Mouse (Mus musculus) right cerebral cortex, postnatal 14 days (tissue): Measurements from ENCODE around the gene Rbpj.

ENCODE experiments used
- DNase-seq: peaks from one replicate; pipeline ENCODE4 v3.0.0; 2022

Rbpj gene

DNA sequence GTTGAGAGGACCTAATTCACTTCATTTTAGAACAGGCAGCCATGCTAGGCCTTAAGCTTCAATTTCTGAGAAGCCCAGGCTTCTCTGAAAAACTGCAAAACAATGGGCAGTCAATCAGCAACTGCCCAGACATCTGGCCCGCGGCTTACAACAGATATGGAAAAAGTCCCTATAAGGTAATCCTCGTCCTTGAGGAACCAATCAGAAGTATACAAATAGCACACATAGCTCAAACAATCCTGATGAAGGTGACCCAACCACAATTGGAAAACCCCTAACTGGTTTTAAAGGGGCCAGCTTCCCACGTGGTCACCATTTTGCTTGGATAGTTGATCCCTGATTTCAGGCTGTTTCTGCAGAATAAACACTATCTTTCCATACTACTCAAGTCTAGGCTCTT, 89.0 kb downstream of the Rbpj start:
- DNase-seq: no peak

DNA sequence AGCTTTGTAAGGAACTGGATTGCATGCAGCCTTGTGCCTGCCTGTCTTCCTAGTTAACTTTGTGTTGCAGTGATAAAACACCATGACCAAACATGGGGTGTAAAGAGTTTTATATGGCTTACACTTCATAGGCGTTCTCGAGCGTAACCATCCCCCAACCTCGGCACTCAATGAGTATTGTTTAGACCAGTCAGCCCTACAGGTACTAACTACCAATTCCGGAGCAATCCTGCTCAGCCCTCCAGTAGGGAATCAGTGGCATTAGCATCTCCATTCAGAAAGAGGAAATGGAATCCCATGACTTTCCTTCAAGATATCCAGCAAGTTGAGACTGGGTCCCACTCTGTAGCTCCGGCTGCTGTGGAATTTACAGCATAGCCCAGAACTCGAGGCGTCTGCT, 89.5 kb downstream of the Rbpj start:
- no peak for DNase-seq

DNA sequence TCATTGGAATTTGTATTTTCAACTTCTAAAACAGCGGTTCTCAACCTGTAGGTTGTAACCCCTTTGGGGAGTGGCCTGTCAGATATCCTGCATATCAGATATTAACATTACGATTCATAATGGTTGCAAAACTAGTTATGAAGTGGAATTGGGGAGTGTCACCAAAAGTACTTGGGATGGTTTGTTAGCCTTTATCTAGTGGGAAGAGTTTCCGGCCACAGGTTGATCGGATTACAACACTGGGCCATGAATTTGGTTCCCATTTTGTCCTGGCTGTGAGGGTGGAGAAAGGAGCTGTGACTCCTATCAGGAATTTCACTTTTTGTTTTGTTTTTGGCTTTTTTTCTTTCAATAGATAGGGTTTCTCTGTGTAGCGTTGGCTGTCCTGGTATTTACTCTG, 90.0 kb downstream of the Rbpj start:
- no peak for DNase-seq

DNA sequence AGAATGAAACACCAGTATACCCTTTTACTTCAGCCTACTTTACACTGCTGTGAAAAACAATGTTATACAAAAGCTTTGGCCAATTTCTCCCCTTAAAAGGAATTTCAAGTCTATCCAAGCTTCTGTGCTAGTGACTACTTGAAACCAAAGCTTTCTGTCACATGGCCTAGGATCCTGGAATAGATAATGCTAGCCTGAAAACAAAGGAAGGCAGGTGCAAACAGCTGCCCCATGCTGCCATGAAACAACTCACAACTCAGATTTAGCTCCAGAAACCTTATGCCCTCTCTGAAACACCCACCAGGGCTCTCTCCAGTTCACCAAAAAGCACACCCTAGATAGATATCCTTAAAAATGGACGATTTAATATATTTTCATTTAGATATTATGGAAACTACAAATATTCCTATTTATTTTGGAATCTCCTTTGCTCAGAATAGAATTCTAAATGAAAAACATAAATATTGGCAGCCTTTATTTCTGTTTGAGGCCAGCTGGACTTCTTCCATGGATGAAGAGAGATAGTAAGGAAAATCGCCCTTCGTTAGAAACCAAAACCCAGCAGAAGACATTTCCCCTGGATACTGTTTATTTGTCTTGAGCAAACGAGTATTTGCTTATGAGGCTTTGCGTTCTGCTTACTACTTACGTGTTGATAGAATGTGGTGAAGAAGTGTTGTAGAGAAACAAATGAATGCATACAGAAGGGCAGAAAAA, 91.8 kb downstream of the Rbpj start:
- DNase-seq: no peak

DNA sequence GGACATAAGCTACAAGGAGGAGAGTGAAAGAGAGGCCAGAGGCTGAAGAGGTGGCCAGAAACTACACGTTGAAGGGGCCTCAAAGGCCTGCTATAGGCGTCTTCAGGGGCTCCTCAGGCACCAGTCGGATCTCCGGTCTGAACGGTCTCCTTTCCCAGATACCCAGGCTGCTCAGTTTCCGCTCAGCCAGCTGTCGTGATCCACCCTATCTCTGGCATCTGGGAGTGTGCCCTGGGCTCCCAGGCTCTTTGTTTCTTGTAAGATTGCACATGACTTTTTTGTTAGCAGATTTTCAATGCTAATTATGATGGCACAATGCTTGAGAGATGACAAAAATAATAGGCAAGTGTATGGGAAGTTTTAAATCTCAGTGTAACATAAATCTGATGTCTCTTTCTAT, 95.2 kb downstream of the Rbpj start:
- DNase-seq: no peak

DNA sequence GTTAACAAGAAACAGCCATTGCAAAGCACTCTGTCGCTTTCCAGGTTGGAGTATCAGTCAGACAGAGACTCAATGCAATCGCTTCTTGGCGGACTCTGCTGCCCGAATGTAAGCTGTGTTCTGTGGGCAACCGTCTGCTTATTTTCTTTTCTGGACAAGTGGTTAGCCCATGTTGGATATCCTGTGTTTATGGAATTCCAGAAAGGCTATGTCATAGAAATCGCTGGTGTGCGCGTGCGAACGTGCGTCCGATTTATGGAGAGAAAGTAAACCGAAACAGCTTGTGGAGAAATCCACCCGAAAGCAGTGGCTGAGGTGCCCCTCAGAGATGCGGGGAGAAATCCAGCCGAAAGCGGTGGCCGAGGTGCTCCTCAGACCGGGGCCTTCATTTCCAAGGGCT, 98.4 kb downstream of the Rbpj start:
- DNase-seq: no peak

DNA sequence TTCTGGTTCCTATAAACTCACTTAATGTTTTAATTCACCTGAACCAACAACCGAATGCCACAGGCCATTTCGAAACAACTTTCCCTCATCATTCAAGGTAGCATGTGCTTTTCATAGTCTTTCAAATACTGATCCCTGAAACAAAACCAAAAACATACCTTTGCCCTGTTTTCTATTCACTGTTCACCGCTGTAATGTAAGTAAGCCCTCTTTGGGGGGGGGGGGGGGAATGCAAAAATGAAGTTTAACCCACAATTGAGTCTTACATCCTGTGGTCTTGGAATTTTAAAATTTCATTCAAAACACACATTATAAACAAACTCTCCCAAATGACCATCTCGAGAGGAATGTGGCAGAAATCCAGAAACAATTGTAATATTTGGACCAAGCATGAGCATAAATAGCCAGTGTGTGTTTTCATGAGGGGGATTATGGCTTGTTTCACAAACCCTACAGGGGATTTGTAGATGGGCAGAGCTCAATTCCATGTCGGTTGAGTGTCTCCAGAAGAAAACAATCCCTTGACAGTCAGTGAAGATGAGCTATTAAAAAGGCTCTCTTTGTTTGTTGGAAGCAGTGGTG, 99.4 kb downstream of the Rbpj start:
- DNase-seq: no peak

DNA sequence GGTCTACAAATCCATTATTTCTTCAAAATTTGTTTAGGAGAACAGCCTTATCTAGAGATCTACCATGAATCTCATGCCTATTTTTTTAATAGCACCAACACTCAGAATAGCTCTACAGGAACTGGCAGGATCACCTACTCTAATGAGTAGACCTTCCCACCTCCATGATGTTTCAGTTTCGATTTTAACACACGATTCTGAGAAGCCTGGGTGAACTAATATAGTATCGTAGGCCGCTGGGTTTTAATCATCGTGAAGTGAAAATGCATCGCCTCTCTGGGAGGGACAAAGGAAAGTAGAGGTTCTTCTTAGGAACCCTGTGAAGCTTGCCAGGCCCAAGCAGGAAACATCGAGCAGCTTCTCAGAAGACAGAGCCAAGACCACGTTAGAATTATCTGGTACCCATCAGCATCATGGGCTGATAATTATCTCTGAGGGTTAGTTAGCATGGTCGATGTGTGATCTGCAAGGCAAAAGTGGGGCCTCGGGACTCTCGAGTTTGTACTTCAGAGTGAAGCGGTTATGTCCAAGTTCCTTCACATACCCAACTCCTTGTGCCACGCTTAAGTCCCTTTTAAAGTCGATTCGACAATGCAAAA, 100.6 kb downstream of the Rbpj start:
- no peak for DNase-seq

DNA sequence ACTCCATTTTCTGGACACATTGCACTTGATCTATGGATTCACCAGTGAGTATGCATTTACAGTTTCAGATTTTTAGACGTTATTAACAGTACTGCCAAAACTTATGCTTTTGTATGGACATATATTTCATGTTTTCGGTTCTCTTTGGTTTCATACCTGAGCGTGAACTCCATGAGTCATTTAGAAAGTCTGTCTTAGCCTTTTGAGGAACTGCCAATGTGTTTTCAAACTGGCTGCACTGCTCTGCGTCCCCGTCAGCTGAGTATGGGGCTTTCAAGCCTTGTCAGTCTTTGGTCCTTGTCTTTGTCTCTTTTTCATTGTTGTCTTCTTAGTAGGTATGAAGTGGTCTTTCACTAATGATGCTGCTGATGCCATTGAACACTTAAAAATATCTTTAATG, 106.5 kb downstream of the Rbpj start:
- no peak for DNase-seq

DNA sequence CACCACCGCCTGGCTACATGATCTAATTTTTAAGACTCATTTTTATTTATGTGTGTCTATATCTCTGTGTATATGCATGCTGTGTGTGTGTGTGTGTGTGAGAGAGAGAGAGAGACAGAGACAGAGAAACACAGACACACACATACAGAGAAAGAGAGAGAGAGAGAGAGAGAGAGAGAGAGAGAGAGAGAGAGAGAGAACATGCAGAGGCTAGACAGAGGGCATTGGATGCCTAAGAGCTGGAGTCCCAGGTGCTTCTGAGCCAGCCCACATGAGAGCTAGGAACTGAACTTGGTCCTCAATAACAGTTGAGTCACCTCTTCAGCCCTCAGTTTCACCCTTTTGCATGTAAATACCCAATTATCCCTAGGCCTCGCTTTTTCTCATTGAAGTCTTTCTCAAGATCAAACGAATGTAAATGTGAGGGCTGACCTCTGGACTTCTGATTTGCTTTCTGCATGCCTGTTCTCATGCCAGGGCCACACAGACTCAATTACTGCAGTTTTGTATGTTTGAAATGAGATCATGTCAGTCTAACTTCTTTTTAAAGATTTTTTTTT, 109.0 kb downstream of the Rbpj start:
- DNase-seq: no peak

DNA sequence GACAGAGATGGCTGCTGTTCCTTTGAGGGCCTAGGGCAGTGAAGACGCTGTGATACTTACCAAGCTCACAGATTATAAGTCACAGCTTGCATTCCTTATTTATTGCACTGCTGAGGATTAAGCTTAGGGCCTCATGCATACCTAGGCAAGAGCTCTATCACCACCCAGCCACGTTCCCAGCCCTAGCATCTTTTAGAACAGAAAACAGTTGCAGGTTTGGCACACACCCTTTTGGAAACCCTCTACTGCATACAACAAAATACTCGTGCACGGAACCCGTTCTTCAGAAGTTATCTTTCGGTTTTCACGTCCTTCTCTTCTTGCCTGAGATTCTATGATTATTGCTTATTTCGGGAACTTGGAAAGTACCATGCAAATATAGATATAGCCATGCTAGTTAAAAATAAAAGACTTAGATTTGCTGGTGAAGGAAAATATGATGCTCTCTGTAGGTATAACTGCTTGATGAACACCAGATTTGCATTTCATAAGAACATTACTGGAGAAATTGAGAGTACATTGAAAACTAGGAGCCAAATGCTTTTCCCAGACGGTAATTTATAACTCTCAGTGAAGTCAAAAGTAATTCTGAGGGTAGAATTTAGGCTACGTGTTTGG, 111.4 kb downstream of the Rbpj start:
- DNase-seq: no peak

DNA sequence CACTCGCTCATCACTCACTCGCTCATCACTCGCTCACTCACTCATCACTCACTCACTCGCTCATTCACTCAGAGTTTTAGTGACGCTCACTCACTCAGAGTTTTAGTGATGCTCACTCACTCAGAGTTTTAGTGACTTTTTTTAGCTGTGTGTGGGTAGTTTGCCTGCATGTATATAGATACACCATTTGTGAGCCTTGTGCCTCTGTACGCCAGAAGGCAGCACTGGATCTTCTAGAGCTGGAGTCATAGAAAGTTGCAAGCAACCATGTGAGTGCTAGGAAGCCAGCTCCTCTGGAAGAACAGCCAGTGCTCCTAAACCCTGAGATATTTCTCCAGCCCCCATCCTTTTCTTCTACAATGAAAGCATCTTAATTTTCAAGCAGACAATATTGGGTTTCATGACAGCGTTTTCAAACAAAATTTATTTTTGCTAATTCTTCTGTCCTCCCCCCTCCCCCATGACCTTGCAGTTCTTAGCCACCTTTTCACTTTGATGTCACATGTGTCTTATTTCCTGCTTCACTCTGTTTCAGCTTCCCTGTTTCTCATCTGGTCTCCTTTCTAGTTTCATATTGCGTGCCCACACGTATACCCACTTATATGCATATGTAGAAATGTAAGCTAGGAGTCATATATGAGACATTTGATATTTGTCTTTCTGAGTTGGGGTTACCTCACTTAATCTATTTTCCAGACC, 118.3 kb downstream of the Rbpj start:
- no peak for DNase-seq

DNA sequence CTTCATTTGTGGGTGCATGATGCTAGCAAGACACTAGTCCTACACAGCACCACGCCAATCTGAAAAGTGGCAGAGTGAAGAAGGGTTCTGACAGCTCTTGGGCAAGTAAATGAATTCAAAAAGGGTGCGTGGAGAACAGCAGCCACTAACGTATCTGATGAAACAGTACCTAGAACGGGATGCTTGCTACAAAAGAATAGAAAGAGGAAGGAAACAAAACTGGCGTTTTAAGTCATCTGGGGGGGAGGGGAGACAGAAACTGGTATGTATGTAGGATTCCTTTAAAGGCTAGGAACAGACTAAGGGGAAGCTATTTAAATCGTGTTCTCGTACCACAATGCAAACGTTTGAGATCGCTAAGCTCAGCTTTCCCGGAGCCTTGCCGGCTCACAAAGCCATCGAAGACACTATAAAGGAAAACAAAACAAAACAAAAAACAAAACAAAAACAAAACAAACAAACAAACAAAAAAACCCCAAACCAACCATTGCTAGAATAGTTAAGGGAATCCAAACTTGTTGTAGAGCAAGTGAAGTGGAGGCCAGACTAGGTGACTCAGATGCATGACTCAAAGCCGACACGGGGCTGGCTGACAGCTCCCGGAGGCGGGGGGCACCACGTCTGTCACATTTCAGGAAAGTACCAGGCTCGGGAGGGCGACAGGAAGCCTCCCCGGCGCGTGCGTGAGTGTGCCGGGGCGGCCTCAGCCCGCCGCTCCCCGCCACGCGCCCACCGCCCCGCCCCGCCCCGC, 122.6 kb downstream of the Rbpj start:
- DNase-seq: no peak

DNA sequence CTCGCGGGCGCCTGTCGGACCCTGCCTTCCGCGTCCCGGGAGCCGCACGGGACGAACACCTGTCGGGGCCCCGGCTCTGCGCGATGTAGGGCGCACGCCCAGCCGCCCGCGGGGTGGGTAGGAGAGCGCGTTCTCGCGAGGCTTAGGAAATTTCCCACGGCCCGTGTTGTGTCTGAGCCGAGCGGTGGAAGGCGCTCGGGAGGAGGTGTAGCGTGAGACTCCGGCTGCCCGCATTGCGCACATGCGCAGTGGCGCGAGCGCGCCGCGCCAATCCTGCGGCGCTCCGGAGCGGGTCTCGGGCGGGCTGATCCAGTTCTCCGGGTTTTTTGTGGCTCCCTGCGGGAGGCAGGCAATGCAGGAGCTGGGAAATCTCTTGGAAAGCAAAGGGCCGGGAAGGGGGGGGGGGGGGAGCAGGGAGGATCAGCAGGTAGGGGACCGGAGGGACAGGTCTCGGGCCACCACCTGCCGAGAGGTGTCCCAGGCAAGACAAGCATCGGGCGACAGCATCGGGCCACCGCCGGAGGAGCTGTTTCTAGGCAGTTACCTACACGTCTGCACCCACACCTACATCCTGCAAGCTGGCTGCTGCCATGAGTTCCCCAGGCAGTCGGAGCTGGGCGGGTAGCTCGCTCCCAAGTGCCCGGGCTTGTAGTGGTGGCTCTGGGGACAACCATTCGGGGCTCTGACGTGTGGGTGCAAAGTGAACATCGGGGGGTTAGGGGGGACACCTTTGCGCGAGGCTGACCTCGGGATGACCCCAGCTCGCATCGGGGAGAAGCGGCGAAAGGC, 123.4 kb downstream of the Rbpj start:
- DNase-seq: peak; percentile 96

DNA sequence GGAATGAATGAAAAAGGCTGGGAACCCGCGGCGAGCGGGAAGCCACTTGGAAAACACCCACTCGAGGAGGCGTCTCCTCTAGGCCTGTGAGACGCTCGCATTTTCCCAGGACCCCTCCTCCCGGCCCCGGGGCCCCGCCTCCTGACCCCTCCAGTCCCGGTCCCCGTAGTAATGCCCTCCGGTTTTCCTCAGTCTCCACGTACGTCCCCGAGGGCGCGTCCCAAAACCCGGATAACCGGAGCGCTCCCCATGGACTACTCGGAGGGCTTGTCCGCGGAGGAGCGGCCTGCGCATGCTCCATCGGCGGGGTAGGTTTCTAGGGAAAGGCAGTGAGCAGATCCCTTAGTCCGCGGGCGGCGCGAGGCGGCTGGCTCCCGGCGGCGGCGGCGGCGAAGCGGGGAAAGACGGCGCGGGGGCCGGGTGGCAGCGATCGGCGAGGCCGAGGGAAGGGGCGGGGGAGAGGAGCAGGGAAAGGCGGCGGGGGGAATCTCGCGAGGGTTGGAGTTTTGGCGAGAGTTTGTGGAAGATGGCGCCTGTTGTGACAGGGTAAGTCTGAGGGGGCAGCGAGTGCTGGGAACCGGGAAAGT, 124.3 kb downstream of the Rbpj start:
- DNase-seq: peak; percentile 99

DNA sequence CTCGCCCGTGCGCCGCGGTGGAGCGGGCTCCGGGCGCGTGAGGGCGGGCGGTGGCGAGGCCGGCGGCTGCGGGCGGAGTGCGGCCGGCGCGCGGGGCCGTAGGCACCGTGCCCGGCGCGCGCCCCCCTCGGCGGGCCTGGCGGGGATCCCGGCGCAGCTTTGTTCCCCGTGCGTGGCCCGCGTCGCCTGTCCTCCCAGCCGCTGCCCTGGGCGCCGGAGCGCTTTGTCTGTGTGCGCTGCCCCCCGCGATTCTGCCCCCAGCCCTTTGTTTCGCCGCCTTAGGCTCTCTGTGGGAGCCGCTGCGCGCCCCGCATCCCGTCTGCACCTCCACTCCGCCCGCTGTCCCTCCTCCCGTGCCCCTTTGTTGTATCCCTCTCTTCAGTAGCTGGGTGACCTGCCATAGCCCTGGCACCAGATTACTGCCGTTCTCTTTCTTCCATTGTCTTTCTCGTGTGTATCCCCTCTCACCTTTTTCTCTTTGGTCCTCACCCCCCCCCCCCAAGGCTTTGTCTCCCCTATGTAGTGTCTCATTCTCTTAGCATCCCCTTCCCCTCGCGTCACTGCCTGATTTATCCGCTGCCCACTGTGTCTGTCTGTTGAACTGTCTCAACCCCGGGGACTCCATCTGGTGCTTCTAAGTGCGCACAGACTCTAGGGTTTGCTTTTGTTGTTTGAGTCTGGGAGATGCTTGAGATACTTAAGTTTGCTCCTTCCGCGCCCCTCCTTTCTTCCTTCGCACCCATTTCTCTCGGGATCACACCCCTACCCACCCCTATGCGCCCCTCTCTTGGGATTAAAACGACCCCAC, 125.1 kb downstream of the Rbpj start:
- DNase-seq: peak; percentile 33

DNA sequence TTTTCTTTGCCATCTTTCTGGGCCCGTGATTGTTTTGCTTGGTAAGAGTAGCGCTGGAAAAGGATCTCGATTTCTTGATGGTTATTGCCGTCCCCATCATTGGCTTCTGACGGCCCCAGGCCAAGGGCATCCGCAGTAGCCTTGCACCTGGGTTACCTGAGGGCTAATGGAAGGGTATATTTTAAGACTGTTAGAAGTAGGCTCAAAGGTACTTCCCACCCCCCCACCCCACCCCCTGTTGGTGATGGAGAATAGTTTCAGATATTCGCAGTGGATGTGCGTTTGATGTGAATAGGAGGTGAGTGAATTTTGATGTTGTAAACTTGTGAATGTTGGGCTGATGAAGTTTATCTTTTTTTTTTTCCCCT, 125.7 kb downstream of the Rbpj start:
- no peak for DNase-seq

DNA sequence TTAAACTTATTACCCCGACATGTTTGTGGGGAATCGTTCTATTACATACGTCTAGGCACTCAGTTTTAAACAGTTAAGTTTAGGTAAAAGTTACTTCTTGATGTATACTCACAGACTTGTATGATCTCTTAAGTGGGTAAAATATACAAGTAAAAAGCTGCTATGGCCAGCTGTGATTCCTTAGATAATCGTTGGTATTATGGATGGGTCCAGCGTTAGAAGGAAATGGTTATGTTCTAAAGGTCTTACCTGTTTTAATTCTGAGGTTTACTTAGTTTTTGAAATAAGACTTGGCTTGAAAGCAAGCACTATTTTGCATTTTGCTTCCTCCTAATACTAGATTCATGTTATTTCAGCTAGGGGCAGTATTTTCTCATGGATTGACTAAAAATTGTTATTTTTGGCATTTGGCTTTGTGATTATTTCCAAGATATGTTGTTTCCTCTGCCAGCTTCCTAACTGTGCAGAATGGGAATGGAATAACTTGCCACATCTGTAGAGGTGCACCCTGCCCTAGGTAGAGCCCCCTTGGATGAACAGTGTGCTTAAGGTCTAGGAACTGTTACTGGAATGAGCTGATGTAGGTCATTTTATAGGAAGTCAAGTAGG, 127.2 kb downstream of the Rbpj start:
- DNase-seq: no peak

DNA sequence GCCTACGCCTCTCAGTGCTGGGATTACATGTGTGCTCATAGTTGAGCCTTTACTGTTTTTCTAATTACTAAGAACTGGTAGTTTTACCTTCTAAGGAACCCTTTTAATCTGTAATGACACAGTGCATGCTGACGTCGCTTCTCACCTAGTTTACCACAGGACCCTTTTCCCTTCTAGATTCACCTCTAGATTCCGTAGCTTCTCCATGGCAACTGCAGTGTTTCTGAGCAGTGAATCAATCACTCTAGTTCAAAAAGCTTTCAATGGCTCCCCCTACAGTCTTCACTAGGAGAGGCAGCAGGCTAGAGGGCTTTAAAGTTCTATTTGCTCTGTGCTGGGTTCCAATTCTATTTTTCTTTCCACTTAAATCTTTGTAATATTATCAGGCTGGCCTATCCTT, 128.3 kb downstream of the Rbpj start:
- no peak for DNase-seq

DNA sequence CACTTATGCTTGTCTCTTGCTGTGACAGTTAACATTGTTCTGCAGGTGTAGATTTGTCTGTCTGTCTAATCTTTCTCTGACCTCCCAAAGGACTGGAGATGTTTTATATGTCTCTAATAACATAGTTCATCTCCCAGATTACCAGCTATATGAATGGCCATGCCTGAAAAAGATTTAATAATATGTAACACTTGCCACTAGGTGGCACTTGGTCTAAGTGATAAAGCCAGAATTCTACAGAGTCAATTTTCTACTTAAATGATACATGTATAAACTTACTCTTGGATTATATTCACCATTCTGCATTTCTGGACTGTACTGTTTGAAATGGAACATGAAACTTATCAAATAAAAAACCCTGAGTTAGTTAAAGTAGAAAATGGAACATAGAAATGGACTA, 132.6 kb downstream of the Rbpj start:
- DNase-seq: no peak
